Mouse (Mus musculus) spleen, adult 2 months (tissue): ENCODE measurements around the gene Snx8. TPM values are rescaled to one million over a fixed set of nuclear protein-coding genes. Genes with fewer than 3 reads are reported as not detected.
A peak's percentile ranks its signal among the peaks of the same experiment; 100 is the strongest.

Source experiments
- DNase-seq, 2 experiments: peaks; one replicate each; pipeline versions ENCODE4 v3.0.0 to v3.0.0-alpha.2; 2012 to 2021; ENCODE audit warnings: low spot score in 2 of 2, low read depth in 1 of 2
- H3K27ac ChIP-seq: fragments of 200-500 bp; 2 replicates; pipeline ENCODE4 v1.5.1; 2012; ENCODE audit warnings: low read length, inconsistent platforms; ENCODE audit not compliant: insufficient read depth
- H3K27me3 ChIP-seq: fragments of 200-500 bp; 2 replicates; pipeline ENCODE4 v1.6.1; 2012; ENCODE audit warnings: mild to moderate bottlenecking, moderate library complexity, low read length, inconsistent platforms; ENCODE audit not compliant: control insufficient read depth, insufficient read depth
- H3K36me3 ChIP-seq: fragments of 200-500 bp; 2 replicates; pipeline ENCODE4 v1.6.1; 2012; ENCODE audit warnings: mild to moderate bottlenecking, low read length, inconsistent platforms; ENCODE audit not compliant: control insufficient read depth, insufficient read depth
- H3K4me1 ChIP-seq: fragments of 200-500 bp; 2 replicates; pipeline ENCODE4 v1.6.1; 2011; ENCODE audit warnings: inconsistent platforms; ENCODE audit not compliant: control insufficient read depth, insufficient read depth, insufficient read length
- H3K4me3 ChIP-seq: fragments of 200-500 bp; 2 replicates; pipeline ENCODE4 v1.5.1; 2011; ENCODE audit warnings: mild to moderate bottlenecking, inconsistent platforms; ENCODE audit not compliant: insufficient read depth, insufficient read length; ENCODE audit errors: extremely low read depth
- CTCF ChIP-seq: fragments of 200-500 bp; IDR thresholded peaks from 2 replicates; pipeline ENCODE4 v1.5.1; 2011; ENCODE audit warnings: mild to moderate bottlenecking, inconsistent platforms; ENCODE audit not compliant: insufficient read depth, insufficient read length, insufficient replicate concordance; ENCODE audit errors: extremely low read depth
- POLR2A ChIP-seq: fragments of 200-500 bp; IDR thresholded peaks from 2 replicates; pipeline ENCODE4 v1.6.1; 2011; ENCODE audit warnings: low read depth, low read length, inconsistent platforms
- WGBS: fragments of 180-500 bp; shearing (Covaris S2); methylation state at CpG from one replicate; pipeline ENCODE4 v1.1.7; 2018; 5-methylcytosine and 5-hydroxymethylcytosine counted together
- polyA plus RNA-seq: library from polyadenylated mRNA; depleted of rRNA; stranded (reverse); fragments of >200 nt; gene quantifications from 2 replicates; pipeline ENCODE4 v1.2.3, GENCODE M21; 2012

Snx8 gene
- polyA plus RNA-seq, 1 experiment, result 42.3 TPM

DNA sequence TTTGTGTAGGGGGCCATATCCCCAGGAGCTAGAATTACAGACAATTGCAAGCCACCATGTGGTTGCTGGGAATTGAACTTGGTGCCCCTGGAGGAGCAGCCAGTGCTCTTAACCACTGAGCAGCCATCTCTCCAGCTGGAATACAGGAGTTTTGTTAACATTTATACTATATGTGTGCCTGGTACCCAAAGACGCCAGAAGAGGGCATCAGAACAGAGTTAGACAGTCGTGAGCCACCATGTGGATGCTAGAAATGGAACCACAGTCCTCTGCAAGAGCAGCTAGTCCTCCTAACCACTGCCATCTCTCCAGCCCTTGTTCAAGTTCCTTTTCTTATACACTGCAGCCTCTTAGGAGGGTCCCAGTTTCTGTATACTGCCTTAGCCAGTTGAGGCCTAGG lies 55.4 kb downstream of the Snx8 start:
- Histone ChIP-seq H3K36me3 (no peaks in the 10 kb centered on the region; the same call in 1 of the 2 replicates), H3K27ac (no peak overlapping the region), H3K4me3 (no peak overlapping the region), H3K4me1 (peaks cover 3% of the 10 kb centered on the region; the same call in 1 of the 2 replicates), H3K27me3 (no peaks in the 10 kb centered on the region)
- WGBS, result 42% methylated on average over 2 of the region's 2 CpGs
- TF ChIP-seq CTCF (no peak), POLR2A (no peak)
- DNase-seq, result peak in 1 of 2 experiments; percentile 8

DNA sequence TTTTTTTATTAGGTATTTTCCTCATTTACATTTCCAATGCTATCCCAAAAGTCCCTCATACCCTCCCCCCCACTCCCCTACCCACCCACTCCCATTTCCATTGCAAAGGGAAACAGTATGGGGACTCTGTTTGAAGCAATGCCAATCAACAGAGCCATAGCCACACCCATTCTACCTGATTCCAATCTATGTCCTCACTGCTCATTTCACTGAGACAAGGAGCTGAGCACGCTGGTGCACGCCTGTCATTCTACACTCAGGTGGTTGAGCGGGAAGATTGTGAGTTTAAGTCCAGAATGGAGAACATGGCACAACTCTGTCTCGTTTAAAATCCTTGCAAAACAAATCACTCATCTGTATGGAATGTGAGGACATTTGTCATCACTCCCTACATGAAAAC lies 56.5 kb downstream of the Snx8 start:
- Histone ChIP-seq H3K4me3 (no peak overlapping the region), H3K36me3 (0 out of 2 replicates have a peak, but pooled peaks cover 3% of the 10 kb centered on the region), H3K4me1 (peaks cover 3% of the 10 kb centered on the region; the same call in 1 of the 2 replicates), H3K27ac (no peak overlapping the region), H3K27me3 (no peaks in the 10 kb centered on the region)
- 70% methylated on average over 4 of the region's 4 CpGs for WGBS
- no peak for TF ChIP-seq POLR2A
- TF ChIP-seq CTCF, result no peak
- DNase-seq, result no peak

GRCm38 (mm10) chr5:140331615-140332512 lies 57.2 kb downstream of the Snx8 start, which contains the start of gene Mrm2:
Gene Mrm2 (minus strand): TSS chr5:140331898.
- DNase-seq, result peak; percentile 45 to 77
- Histone ChIP-seq H3K27ac (peak within 1 kb of the TSS; percentile 61), H3K27me3 (no peaks in the 10 kb centered on the region), H3K36me3 (0 out of 2 replicates have a peak, but pooled peaks cover 3% of the 10 kb centered on the region), H3K4me3 (peak within 1 kb of the TSS; percentile 90), H3K4me1 (peaks cover 3% of the 10 kb centered on the region; the same call in 1 of the 2 replicates)
- WGBS, result 2% methylated on average over 39 of the region's 39 CpGs
- TF ChIP-seq POLR2A (peak; percentile 20; the same call in 1 of the 2 replicates), CTCF (peak; percentile 88)

GRCm38 (mm10) chr5:140324058-140324457 lies 65.0 kb downstream of the Snx8 start:
- no peak for DNase-seq
- Histone ChIP-seq H3K4me1 (peaks cover 2% of the 10 kb centered on the region; the same call in 1 of the 2 replicates), H3K27me3 (no peaks in the 10 kb centered on the region), H3K4me3 (no peak overlapping the region), H3K36me3 (0 out of 2 replicates have a peak, but pooled peaks cover 3% of the 10 kb centered on the region), H3K27ac (no peak overlapping the region)
- TF ChIP-seq CTCF, result no peak
- 86% methylated on average over 5 of the region's 5 CpGs for WGBS

GRCm38 (mm10) chr5:140321756-140322575 lies 67.1 kb downstream of the Snx8 start:
- Histone ChIP-seq H3K27me3 (no peaks in the 10 kb centered on the region), H3K27ac (peak overlapping the region; percentile 90), H3K4me3 (peak overlapping the region; percentile 98), H3K4me1 (peaks cover 2% of the 10 kb centered on the region; the same call in 1 of the 2 replicates), H3K36me3 (no peaks in the 10 kb centered on the region)
- TF ChIP-seq CTCF, result no peak
- TF ChIP-seq POLR2A, result no peak
- no peak for DNase-seq
- WGBS, result under 1% methylated on average over 17 of the region's 17 CpGs

- DNase-seq, result peak; percentile 92
- peaks cover 2% of the 10 kb centered on the region; the same call in 1 of the 2 replicates for H3K4me1 ChIP-seq
- WGBS, result under 1% methylated on average over 58 of the region's 60 CpGs
These were observed 67.9 kb downstream of the Snx8 start, which contains the start of the genes Mad1l1 and Nudt1 for GRCm38 (mm10) chr5:140321042-140321755. Gene Mad1l1 (minus strand): TSS chr5:140321552. Gene Nudt1 (plus strand): TSS chr5:140321656.

More at GRCm38 (mm10) chr5:140321042-140321755, 67.9 kb downstream of the Snx8 start, which contains the start of the genes Mad1l1 and Nudt1:
- TF ChIP-seq POLR2A, result peak; percentile 37; the same call in 1 of the 2 replicates
- TF ChIP-seq CTCF, result no peak
- peak within 1 kb of the TSS; percentile 98 for H3K4me3 ChIP-seq
- peak within 1 kb of the TSS; percentile 90 for H3K27ac ChIP-seq
- no peaks in the 10 kb centered on the region for H3K36me3 ChIP-seq
- H3K27me3 ChIP-seq, result no peaks in the 10 kb centered on the region
